Mouse (Mus musculus): Measurements from ENCODE around the gene Tcl1b1.
A peak's percentile ranks its signal among the peaks of the same experiment; 100 is the strongest.
"Not testable (repeated sequence)": the region's sequence is repeated elsewhere in the genome, so short reads cannot be mapped to it uniquely, and the experiment has no call there.

Tcl1b1 gene

DNA sequence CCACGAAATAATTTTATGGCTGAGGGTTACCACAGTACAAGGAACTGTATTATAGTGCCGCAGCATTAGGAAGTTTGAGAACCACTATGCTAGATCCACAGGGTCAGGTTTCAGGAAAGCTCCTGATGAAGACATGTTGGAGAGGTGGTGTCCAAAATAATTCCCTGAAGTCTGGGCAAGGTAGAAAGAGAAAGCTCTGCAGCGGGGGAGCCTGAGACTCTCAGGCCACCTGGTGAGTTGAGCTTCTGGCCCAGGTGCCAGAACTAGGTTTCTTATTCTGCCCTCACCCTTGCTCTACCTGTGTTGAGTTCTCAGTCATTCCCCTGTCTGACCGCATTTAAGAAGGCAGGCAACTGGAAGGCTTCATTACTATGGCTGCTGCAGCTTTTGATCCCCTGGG lies at the start of gene Tcl1b1:
TSS of gene Tcl1b1 (plus strand) at position 301 of the 400 bp plus-strand sequence.
- no peak for DNase-seq

DNA sequence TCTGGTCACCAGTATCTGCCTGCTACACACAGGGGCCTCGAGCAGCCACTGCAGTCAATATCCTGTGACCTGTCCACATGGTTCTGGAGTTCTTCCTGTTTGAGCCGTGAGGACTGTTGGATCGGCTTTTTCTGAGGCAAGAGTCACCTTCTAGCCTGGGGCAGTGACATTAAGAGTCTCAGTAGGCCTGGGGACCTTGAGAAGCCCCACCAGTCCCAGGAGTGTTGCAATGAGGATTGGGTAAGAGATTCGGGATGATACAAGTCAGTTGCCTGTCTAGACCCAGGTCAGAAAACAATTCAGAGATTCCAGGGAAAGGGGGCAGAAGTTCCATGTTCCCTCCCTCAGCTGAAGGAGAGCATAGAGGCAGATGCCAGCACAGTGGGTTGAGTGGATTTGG lies 49.7 kb upstream of the Tcl1b1 start:
- no peak for DNase-seq

- DNase-seq, result no peak
These were observed 47.0 kb upstream of the Tcl1b1 start for GRCm38 (mm10) chr12:105112321-105112988.

GRCm38 (mm10) chr12:105116648-105117047 lies 42.8 kb upstream of the Tcl1b1 start:
- DNase-seq, result no peak

GRCm38 (mm10) chr12:105125362-105125761 lies 34.1 kb upstream of the Tcl1b1 start:
- no peak for DNase-seq

GRCm38 (mm10) chr12:105126516-105126915 lies 33.0 kb upstream of the Tcl1b1 start:
- DNase-seq, result no peak

DNA sequence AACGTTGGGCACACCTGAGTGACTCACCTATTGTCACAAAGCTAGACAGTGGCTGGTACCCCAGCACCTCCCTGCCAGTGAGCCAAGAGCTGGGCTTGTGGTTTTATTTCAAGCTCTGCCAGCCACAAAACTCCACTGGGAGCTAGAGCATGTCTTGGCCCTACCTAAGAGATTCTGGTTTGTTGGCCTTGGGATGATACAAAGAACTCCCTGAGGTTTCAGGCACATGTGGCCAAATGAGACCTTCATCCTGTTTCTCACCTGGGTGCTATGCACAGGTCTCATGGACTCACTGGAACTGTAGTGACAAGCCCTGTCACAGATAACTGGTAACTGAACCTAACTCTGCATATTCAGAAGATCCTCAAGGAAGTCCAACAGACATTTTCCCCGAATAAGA lies 31.9 kb upstream of the Tcl1b1 start:
- DNase-seq, result no peak

- DNase-seq, result not testable (repeated sequence)
These were observed 29.8 kb upstream of the Tcl1b1 start for GRCm38 (mm10) chr12:105129494-105130205.

- not testable (repeated sequence) for DNase-seq
These were observed 25.3 kb upstream of the Tcl1b1 start for GRCm38 (mm10) chr12:105134167-105134566.

GRCm38 (mm10) chr12:105134826-105135225 lies 24.7 kb upstream of the Tcl1b1 start:
- not testable (repeated sequence) for DNase-seq

GRCm38 (mm10) chr12:105137729-105138128 lies 21.8 kb upstream of the Tcl1b1 start:
- DNase-seq, result not testable (repeated sequence)

DNA sequence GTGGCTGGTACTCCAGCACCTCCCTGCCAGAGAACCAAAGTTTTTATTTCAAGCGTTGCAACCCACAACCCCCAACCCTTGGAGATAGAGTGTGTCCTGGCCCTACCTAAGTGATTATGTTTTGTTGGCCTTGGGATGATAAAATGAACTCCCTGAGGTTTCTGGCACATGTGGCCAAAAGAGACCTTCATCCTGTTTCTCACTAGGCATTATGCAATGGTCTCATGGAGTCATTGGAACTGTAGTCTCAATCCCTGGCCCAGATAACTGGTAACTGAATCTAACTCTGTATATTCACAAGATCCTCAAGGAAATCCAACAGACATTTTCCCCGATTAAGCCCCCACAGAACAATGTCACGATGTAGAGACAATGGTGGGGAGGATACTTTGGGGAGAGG lies 16.4 kb upstream of the Tcl1b1 start:
- no peak for DNase-seq

- DNase-seq, result not testable (repeated sequence)
These were observed 14.6 kb upstream of the Tcl1b1 start for GRCm38 (mm10) chr12:105144928-105145327.

DNA sequence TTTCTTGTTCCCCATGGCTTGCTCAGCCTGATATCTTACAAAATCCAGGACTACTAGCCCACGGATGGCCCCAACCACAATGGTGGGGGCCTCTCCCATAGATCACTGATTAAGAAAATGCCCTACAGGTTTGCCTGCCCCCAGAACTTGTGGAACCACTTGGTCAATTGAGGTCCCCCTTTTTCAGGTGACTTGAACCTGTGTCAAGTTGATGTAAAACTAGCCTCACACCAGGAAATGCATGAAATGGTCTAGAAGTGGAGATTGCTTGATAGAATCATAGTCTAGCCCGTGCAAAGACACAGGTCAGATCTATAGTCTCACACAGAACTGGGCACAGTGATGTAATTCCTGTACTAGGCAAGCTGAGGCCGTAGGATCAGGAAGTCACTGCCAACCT lies 13.8 kb upstream of the Tcl1b1 start, which contains the start of gene Tcl1b2:
TSS of gene Tcl1b2 (plus strand) at position 301 of the 400 bp plus-strand sequence.
- DNase-seq, result no peak

DNA sequence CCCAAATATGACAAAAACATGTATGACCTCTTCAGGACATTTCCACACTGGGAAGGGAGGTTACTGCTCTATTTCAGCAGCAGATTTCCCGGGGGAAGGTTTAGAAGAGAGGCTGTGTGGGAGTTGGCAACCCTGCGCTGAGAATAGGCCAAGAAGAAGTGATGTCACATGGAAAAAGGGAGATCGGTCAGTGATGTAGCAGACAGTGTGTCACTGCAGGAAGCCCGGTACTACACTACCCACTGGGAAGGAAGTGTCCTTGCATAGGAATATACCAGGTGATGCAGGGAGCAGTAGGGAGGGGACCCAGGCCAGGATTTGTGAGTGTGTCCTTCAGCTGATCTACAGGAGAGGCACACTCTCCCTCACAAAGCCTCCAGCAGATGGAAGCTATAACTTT lies 4.2 kb upstream of the Tcl1b1 start:
- DNase-seq, result not testable (repeated sequence)

GRCm38 (mm10) chr12:105158842-105159241 lies 648 bp upstream of the Tcl1b1 start:
- DNase-seq, result no peak

DNA sequence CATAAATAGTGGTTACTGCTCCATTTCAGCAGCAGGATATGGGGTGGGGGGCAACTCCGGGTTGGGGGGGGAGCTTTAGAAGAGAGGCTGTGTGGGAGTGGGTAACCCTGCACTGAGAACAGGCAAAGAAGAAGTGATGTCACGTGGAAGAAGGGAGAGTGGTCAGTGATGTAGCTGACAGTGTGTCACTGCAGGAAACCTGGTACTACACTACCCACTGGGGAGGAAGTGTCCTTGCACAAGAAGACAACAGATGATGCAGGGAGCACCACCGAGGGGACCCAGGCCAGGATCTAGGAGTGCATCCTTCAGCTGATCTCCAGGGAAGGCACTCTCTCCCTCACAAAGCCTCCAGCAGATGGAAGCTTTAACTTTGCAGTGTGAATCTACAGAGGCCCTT lies 7.2 kb downstream of the Tcl1b1 start:
- DNase-seq, result no peak

DNA sequence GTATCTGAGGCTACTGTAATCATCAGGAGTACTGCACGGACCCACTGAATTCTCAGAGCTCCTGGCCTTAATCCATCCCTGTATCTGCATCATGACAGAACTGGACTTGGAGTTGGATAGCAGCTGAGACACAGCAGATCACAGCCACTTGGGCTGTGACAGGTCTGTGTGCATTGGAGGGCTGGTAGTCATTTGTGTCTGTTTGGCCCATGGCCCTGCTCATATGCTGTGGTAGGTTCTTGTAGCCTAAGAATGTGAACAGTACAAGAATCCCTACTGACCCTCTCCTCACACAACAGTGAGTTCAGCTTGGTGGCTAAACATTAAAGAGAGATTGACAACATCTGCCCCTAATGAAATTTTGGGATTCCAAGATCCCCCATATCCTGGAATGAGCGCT lies 13.9 kb downstream of the Tcl1b1 start:
- DNase-seq, result no peak

DNA sequence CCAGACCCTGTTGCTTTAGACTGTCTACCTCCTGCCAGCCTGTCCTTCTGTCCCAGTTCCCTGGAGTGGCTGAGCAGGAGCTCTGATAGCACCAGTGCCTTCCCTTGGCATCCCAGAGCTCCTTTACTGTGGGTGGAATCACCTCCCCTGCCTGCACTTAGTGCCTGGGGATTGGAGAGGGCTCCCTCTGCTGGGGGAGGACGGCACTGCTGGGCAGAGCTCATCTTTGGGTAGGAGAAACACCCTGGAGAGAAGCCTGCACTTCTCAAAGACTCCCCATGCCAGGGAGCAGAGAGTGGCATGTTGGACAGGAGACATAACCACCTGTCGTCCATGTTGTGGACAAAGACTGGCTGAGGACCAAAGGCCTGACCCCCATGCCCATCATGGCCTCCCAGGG lies 14.8 kb downstream of the Tcl1b1 start:
- peak; percentile 34 to 40 for DNase-seq

GRCm38 (mm10) chr12:105176044-105176443 lies 16.6 kb downstream of the Tcl1b1 start, which contains the start of gene Tcl1b5:
Gene Tcl1b5, plus strand, starts transcription at chr12:105176344.
- DNase-seq, result not testable (repeated sequence)

DNA sequence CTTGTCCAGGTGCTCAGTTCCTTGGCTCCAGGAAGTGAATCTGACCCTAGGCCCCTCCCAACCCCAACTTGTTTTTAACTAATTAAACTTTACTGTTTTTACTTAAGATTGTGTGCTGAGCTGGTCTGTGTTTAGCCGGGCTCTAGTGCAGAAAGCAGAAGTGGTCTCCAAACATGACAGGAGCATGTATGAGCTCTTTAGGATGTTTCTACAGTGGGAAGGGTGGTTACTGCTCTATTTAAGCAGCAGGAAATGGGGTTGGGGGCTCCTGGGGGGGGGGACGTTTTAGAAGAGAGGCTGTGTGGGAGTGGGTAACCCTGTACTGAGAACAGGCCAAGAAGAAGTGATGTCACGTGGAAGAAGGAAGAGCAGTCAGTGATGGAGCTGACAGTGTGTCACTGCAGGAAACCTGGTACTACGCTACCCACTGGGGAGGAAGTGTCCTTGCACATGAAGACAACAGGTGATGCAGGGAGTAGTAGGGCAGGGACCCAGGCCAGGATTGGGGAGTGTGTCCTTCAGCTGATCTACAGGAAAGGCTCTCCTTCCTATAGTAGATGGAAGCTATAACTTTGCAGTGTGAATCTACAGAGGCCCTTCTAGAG lies 21.7 kb downstream of the Tcl1b1 start:
- DNase-seq, result not testable (repeated sequence)

DNA sequence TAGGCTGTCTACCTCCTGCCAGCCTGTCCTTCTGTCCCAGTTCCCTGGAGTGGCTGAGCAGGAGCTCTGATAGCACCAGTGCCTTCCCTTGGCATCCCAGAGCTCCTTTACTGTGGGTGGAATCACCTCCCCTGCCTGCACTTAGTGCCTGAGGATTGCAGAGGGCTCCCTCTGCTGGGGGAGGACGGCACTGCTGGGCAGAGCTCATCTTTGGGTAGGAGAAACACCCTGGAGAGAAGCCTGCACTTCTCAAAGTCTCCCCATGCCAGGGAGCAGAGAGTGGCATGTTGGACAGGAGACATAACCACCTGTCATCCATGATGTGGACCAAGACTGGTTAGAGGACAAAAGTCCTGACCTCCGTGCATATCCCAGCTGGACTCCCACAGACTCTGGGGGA lies 29.5 kb downstream of the Tcl1b1 start:
- DNase-seq, result peak in 1 of 2 experiments; percentile 8

DNA sequence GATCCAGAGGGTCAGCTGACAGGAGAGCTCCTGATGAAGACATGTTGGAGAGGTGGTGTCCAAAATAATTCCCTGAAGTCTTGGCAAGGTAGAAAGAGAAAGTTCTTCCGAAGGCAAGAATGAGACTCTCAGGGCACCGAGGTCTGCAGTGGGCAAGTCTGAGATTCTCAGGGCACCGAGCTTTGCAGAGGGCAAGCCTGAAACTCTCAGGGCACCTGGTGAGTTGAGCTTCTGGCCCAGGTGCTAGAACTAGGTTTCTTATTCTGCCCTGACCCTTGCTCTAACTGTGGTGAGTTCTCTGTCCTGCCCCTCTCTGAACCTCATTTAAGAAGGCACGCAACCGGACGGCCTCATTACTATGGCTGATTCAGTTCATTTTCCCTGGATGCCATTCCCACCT lies 31.3 kb downstream of the Tcl1b1 start, which contains the start of gene Tcl1b3:
TSS of gene Tcl1b3 (plus strand) at position 301 of the 400 bp plus-strand sequence.
- DNase-seq, result not testable (repeated sequence)

Data from cerebellum, postnatal 36 days (tissue).